Mouse (Mus musculus) limb, embryonic 10.5 days (tissue): ENCODE results near the gene Rcor2. TPM values are rescaled to one million over a fixed set of nuclear protein-coding genes. Genes with fewer than 3 reads are reported as not detected.

Experiments used
- DNase-seq: peaks from one replicate; pipeline ENCODE4 v3.0.0-alpha.2; 2017; ENCODE audit warnings: low spot score
- H3K27ac ChIP-seq: fragments of 300-500 bp; sonication (generic); 2 replicates; pipeline ENCODE4 v1.5.1; 2016; ENCODE audit warnings: mild to moderate bottlenecking
- H3K27me3 ChIP-seq: fragments of 300-500 bp; sonication (generic); 2 replicates; pipeline ENCODE4 v1.6.1; 2016; ENCODE audit warnings: low read depth, mild to moderate bottlenecking; ENCODE audit not compliant: poor library complexity, severe bottlenecking
- H3K36me3 ChIP-seq: fragments of 300-500 bp; sonication (generic); 2 replicates; pipeline ENCODE4 v1.6.1; 2016; ENCODE audit warnings: mild to moderate bottlenecking, moderate library complexity
- H3K4me1 ChIP-seq: fragments of 300-500 bp; sonication (generic); 2 replicates; pipeline ENCODE4 v1.6.1; 2016
- H3K4me3 ChIP-seq: fragments of 300-500 bp; sonication (generic); 2 replicates; pipeline ENCODE4 v1.5.1; 2016; ENCODE audit warnings: mild to moderate bottlenecking, moderate library complexity
- H3K9me3 ChIP-seq: fragments of 300-500 bp; sonication (generic); replicated peaks from 2 replicates; pipeline ENCODE4 v1.6.1; 2016; ENCODE audit warnings: mild to moderate bottlenecking
- WGBS: fragments of 180-500 bp; shearing (Covaris S2); methylation state at CpG from one replicate; pipeline ENCODE4 v1.1.7; 2016; 5-methylcytosine and 5-hydroxymethylcytosine counted together
- polyA plus RNA-seq: library from polyadenylated mRNA; unstranded; fragments of >200 nt; fragmentation: Nextera tagmentation; extraction: Ambion mirVana; gene quantifications from 2 replicates; pipeline ENCODE4 v1.2.1, GENCODE M21; 2016

The Rcor2 gene
- polyA plus RNA-seq, 1 experiment from 2014 or later = 54.9 TPM

DNA sequence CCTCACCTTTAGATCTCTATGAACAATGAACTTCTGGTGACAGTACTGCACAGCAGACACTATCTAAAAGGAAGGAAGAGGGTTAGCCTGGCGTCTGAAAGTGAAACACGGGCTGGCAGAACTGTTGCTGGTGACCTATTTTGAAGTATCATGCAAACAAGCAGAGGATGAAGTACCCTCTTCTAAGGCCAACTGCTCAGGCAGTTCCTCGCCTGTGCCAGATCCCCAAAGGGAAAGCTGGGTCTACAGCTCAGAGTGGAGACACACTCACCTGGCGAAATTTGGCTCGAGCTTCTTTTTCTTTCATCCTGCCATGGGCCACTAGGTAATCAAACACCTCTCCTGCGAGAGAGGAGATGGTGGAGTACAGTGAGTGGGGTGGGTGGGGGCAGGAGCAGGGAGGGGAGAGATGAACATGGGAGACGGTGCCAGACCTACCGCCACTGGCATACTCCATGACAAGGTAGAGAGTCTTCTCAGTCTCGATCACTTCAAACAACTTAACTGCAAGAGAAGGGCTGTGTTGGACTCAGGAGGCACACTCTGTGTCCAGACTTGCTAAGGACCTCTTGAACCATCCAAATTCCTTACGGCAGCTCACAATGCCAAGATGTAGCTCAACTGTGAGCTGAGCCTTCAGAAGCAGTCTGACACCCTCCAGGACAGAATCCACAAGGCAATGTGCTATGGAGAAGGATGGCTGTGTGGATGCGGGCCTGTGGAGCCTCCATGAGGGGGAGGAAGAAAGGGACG is 19.6 kb downstream of the Rcor2 start:
- 94% methylated on average over 12 of the region's 12 CpGs for WGBS
- no peak overlapping the region for H3K27ac ChIP-seq
- H3K4me1 ChIP-seq = no peaks in the 10 kb centered on the region
- peaks cover 82% of the 10 kb centered on the region for H3K36me3 ChIP-seq
- H3K9me3 ChIP-seq = no peaks in the 10 kb centered on the region
- H3K27me3 ChIP-seq = no peaks in the 10 kb centered on the region
- H3K4me3 ChIP-seq = no peak overlapping the region
- DNase-seq = no peak

GRCm38 (mm10) chr19:7288288-7288687 is 21.2 kb downstream of the Rcor2 start:
- Histone ChIP-seq H3K27me3 (no peaks in the 10 kb centered on the region), H3K27ac (no peak overlapping the region), H3K4me3 (no peak overlapping the region), H3K4me1 (peaks cover 6% of the 10 kb centered on the region; the same call in 1 of the 2 replicates), H3K9me3 (no peaks in the 10 kb centered on the region), H3K36me3 (peaks cover 67% of the 10 kb centered on the region)
- 93% methylated on average over 3 of the region's 3 CpGs for WGBS
- no peak for DNase-seq

DNA sequence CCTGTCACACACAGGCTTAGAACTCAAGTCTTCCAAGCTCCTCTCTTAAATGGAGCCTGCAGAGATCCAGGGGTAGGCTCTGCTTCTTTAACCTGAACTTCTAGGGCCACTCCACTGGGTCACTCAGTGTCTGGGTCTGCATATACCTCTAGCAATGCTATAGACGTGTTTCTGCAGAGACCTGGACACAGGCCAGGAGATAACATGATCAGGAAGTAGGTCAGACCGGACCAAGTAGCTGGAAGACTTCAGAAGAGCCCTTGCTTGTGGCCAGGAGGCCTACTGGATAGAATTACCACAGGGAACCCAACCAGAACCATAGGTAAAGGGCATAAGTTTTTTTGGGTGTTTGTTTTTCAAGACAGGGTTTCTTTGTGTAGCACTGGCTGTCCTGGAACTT is 22.6 kb downstream of the Rcor2 start:
- H3K27me3 ChIP-seq = no peaks in the 10 kb centered on the region
- WGBS = 87% methylated on average over 2 of the region's 2 CpGs
- H3K4me1 ChIP-seq = peaks cover 20% of the 10 kb centered on the region
- DNase-seq = no peak
- H3K36me3 ChIP-seq = peaks cover 52% of the 10 kb centered on the region
- H3K27ac ChIP-seq = no peak overlapping the region
- H3K4me3 ChIP-seq = no peak overlapping the region
- H3K9me3 ChIP-seq = no peaks in the 10 kb centered on the region

- Histone ChIP-seq H3K36me3 (peaks cover 37% of the 10 kb centered on the region), H3K4me3 (no peak overlapping the region), H3K27me3 (no peaks in the 10 kb centered on the region), H3K9me3 (no peaks in the 10 kb centered on the region), H3K4me1 (peaks cover 33% of the 10 kb centered on the region), H3K27ac (no peak overlapping the region)
- 84% methylated on average over 7 of the region's 7 CpGs for WGBS
- no peak for DNase-seq
Measured at GRCm38 (mm10) chr19:7291958-7292709, 25.0 kb downstream of the Rcor2 start.

GRCm38 (mm10) chr19:7294098-7294876 is 27.2 kb downstream of the Rcor2 start:
- Histone ChIP-seq H3K4me1 (peaks cover 38% of the 10 kb centered on the region), H3K36me3 (peaks cover 36% of the 10 kb centered on the region), H3K4me3 (no peak overlapping the region), H3K9me3 (no peaks in the 10 kb centered on the region), H3K27me3 (no peaks in the 10 kb centered on the region), H3K27ac (no peak overlapping the region)
- 76% methylated on average over 8 of the region's 8 CpGs for WGBS
- no peak for DNase-seq

GRCm38 (mm10) chr19:7295071-7295658 is 28.0 kb downstream of the Rcor2 start:
- peaks cover 38% of the 10 kb centered on the region for H3K4me1 ChIP-seq
- WGBS = 65% methylated on average over 15 of the region's 15 CpGs
- DNase-seq = no peak
- H3K4me3 ChIP-seq = peak overlapping the region; percentile 20; the same call in 1 of the 2 replicates
- no peaks in the 10 kb centered on the region for H3K9me3 ChIP-seq
- H3K27ac ChIP-seq = peak overlapping the region; percentile 32; the same call in 1 of the 2 replicates
- H3K36me3 ChIP-seq = peaks cover 30% of the 10 kb centered on the region
- H3K27me3 ChIP-seq = no peaks in the 10 kb centered on the region

- Histone ChIP-seq H3K4me1 (peaks cover 38% of the 10 kb centered on the region), H3K27me3 (no peaks in the 10 kb centered on the region), H3K36me3 (peaks cover 26% of the 10 kb centered on the region), H3K9me3 (no peaks in the 10 kb centered on the region), H3K4me3 (no peak overlapping the region), H3K27ac (no peak overlapping the region)
- WGBS = 89% methylated on average over 4 of the region's 4 CpGs
- no peak for DNase-seq
Measured at GRCm38 (mm10) chr19:7295959-7296358, 28.8 kb downstream of the Rcor2 start.

- Histone ChIP-seq H3K9me3 (no peaks in the 10 kb centered on the region), H3K4me1 (peaks cover 25% of the 10 kb centered on the region), H3K36me3 (peaks cover 29% of the 10 kb centered on the region), H3K4me3 (no peak overlapping the region), H3K27me3 (no peaks in the 10 kb centered on the region), H3K27ac (no peak overlapping the region)
- DNase-seq = no peak
Measured at GRCm38 (mm10) chr19:7299052-7299451, 31.9 kb downstream of the Rcor2 start.

DNA sequence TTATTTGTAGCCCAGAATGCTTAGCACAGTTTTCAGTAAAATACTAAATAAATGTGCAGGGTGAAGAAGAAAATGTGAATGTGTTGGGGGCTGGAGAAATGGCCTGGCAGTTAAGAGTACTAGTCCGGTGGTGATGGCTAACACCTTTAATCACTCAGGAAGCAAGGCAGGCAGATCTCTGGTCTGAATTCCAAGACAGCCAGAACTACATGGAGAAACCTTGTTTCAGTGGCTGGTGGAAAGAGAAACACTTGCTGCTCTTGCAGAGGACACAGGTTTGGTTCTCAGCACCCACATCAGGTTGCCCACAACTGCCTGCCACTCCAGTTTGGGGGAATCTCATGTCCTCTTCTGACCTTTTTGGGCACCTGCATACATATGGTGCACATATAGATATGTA is 33.0 kb downstream of the Rcor2 start:
- H3K27ac ChIP-seq = no peak overlapping the region
- 97% methylated on average over 1 of the region's 1 CpGs for WGBS
- H3K27me3 ChIP-seq = no peaks in the 10 kb centered on the region
- H3K36me3 ChIP-seq = peaks cover 31% of the 10 kb centered on the region
- no peak for DNase-seq
- H3K4me3 ChIP-seq = no peak overlapping the region
- H3K4me1 ChIP-seq = peaks cover 15% of the 10 kb centered on the region
- H3K9me3 ChIP-seq = no peaks in the 10 kb centered on the region

GRCm38 (mm10) chr19:7301647-7302492 is 34.7 kb downstream of the Rcor2 start:
- Histone ChIP-seq H3K4me1 (peaks cover 6% of the 10 kb centered on the region; the same call in 1 of the 2 replicates), H3K9me3 (no peaks in the 10 kb centered on the region), H3K27ac (no peak overlapping the region), H3K4me3 (no peak overlapping the region), H3K36me3 (peaks cover 30% of the 10 kb centered on the region), H3K27me3 (no peaks in the 10 kb centered on the region)
- WGBS = 90% methylated on average over 7 of the region's 7 CpGs
- no peak for DNase-seq

DNA sequence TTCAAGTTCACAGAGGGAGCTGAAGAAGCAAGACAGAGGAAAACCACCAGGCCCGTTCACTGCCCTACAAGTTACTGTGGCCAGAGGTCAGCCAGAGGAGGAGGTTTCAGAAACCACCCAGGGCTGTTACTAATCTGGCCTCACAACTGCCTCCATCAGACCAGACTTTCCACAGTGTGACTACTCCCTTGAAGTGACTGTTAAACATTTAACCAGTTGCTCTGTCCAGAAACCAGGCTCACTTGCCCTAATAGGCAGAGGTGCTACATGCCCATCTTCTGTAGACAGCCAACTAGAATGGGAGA is 35.3 kb downstream of the Rcor2 start:
- Histone ChIP-seq H3K36me3 (peaks cover 24% of the 10 kb centered on the region), H3K27me3 (no peaks in the 10 kb centered on the region), H3K27ac (no peak overlapping the region), H3K4me3 (no peak overlapping the region), H3K9me3 (no peaks in the 10 kb centered on the region), H3K4me1 (peaks cover 11% of the 10 kb centered on the region; the same call in 1 of the 2 replicates)
- 67% methylated on average over 1 of the region's 1 CpGs for WGBS
- no peak for DNase-seq

DNA sequence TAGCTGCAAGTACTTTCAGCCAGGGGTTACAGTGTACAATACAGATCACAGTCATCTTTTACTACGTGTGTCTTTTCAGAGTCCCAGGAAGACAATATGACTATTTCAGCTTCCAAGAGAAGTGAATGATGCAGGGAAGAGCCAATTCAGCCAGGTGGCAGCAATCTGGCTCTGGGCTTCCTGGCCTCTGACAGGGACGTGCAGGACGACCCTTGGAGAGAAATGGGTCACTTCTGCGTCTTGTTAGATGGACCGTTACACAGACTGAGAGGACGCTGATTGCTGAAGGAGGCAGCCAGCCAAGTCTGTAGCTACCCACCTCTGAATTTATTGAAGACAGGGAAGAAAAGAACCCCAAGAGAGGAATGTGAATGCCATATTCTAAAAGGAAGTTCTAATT is 36.7 kb downstream of the Rcor2 start:
- Histone ChIP-seq H3K27me3 (no peaks in the 10 kb centered on the region), H3K27ac (no peak overlapping the region), H3K9me3 (no peaks in the 10 kb centered on the region), H3K4me1 (peaks cover 24% of the 10 kb centered on the region), H3K36me3 (peaks cover 19% of the 10 kb centered on the region), H3K4me3 (no peak overlapping the region)
- 75% methylated on average over 6 of the region's 6 CpGs for WGBS
- DNase-seq = no peak
